Mouse (Mus musculus) heart, adult 2 months (tissue): ENCODE measurements around the gene Dgkz.

Experiments
- CTCF ChIP-seq: fragments of 200-600 bp; IDR thresholded peaks from 2 replicates; pipeline ENCODE4 v1.8.1; 2022; ENCODE audit warnings: antibody characterized with exemption, mild to moderate bottlenecking, moderate library complexity
- EP300 ChIP-seq: fragments of 200-500 bp; IDR thresholded peaks from 2 replicates; pipeline ENCODE4 v1.6.1; 2011; ENCODE audit warnings: low read depth, low read length, control low read depth; ENCODE audit not compliant: insufficient read depth
- POLR2A ChIP-seq: fragments of 200-500 bp; IDR thresholded peaks from 2 replicates; pipeline ENCODE4 v1.6.1; 2011; ENCODE audit warnings: mild to moderate bottlenecking, low read depth, low read length, control low read depth; ENCODE audit not compliant: insufficient read depth

GRCm38 (mm10) chr2:92017440-92017839 lies 41.8 kb upstream of the Dgkz start:
- TF ChIP-seq POLR2A: no peak
- no peak for TF ChIP-seq CTCF
- TF ChIP-seq EP300: no peak
